Mouse (Mus musculus) bone marrow, adult 2 months (tissue): Measurements from ENCODE around the gene Chpt1.

ENCODE experiments used
- CTCF ChIP-seq: fragments of 200-500 bp; IDR thresholded peaks from 2 replicates; pipeline ENCODE4 v1.5.1; 2011; ENCODE audit warnings: low read length, control low read depth; ENCODE audit not compliant: control insufficient read depth, insufficient read depth
- POLR2A ChIP-seq: fragments of 200-500 bp; IDR thresholded peaks from 2 replicates; pipeline ENCODE4 v1.6.1; 2011; ENCODE audit warnings: low read depth, mild to moderate bottlenecking, control low read depth, low read length, borderline replicate concordance; ENCODE audit not compliant: control insufficient read depth

- TF ChIP-seq POLR2A (no peak), CTCF (no peak)
Measured at GRCm38 (mm10) chr10:88530631-88531030, 26.8 kb upstream of the Chpt1 start.
